Mouse (Mus musculus) myocyte (in vitro differentiated cells): ENCODE data around the gene Glg1. TPM values are rescaled to one million over a fixed set of nuclear protein-coding genes. Genes with fewer than 3 reads are reported as not detected.

Experiments used
- H3K27me3 ChIP-seq: one replicate; pipeline ENCODE4 v1.6.1; 2011; ENCODE audit not compliant: control insufficient read depth, insufficient read depth, insufficient read length
- H3K36me3 ChIP-seq: one replicate; pipeline ENCODE4 v1.6.1; 2011; ENCODE audit not compliant: control insufficient read depth, insufficient read depth
- H3K4me2 ChIP-seq: one replicate; pipeline ENCODE4 v1.6.1; 2011; ENCODE audit warnings: low read depth, control low read depth
- H3K4me3 ChIP-seq: one replicate; pipeline ENCODE4 v1.5.1; 2011; ENCODE audit warnings: mild to moderate bottlenecking, control low read depth, moderate library complexity
- H3K79me2 ChIP-seq: one replicate; pipeline ENCODE4 v1.6.1; 2011; ENCODE audit not compliant: control insufficient read depth, insufficient read depth
- H3ac ChIP-seq: one replicate; pipeline ENCODE4 v1.6.1; 2011; ENCODE audit not compliant: control insufficient read depth, insufficient read length
- CEBPB ChIP-seq: IDR thresholded peaks from 2 replicates; pipeline ENCODE4 v1.6.1; 2011; ENCODE audit warnings: mild to moderate bottlenecking, moderate library complexity; ENCODE audit not compliant: poor library complexity, insufficient read depth, severe bottlenecking
- E2F4 ChIP-seq: IDR thresholded peaks from one replicate; pipeline ENCODE4 v1.6.1; 2011; ENCODE audit warnings: mild to moderate bottlenecking, control low read depth, moderate library complexity; ENCODE audit not compliant: insufficient read depth
- MAX ChIP-seq: IDR thresholded peaks from one replicate; pipeline ENCODE4 v1.6.1; 2011; ENCODE audit warnings: low read depth, mild to moderate bottlenecking, control low read depth
- MYOD1 ChIP-seq, 3 experiments: IDR thresholded peaks; one replicate each; pipeline ENCODE4 v1.6.1; 2011; ENCODE audit warnings: control low read depth in 2 of 3, low read depth in 2 of 3, mild to moderate bottlenecking in 2 of 3, moderate library complexity in 1 of 3; ENCODE audit not compliant: insufficient read length in 2 of 3, control insufficient read depth in 1 of 3
- MYOG ChIP-seq, 3 experiments: IDR thresholded peaks; one replicate each; pipeline ENCODE4 v1.6.1; 2011; ENCODE audit warnings: control low read depth in 2 of 3, low read depth in 2 of 3, mild to moderate bottlenecking in 2 of 3; ENCODE audit not compliant: insufficient read length in 2 of 3, control insufficient read depth in 1 of 3, insufficient read depth in 1 of 3
- POLR2A ChIP-seq: IDR thresholded peaks from one replicate; pipeline ENCODE4 v1.6.1; 2011; ENCODE audit warnings: low read depth, mild to moderate bottlenecking, control low read depth, moderate library complexity; ENCODE audit not compliant: insufficient read length
- POLR2AphosphoS2 ChIP-seq: IDR thresholded peaks from one replicate; pipeline ENCODE4 v1.6.1; 2011; ENCODE audit warnings: low read depth, control low read depth; ENCODE audit not compliant: insufficient read length
- REST ChIP-seq: IDR thresholded peaks from one replicate; pipeline ENCODE4 v1.6.1; 2011; ENCODE audit warnings: mild to moderate bottlenecking, control low read depth, moderate library complexity; ENCODE audit not compliant: insufficient read depth, insufficient read length
- SRF ChIP-seq: IDR thresholded peaks from one replicate; pipeline ENCODE4 v1.6.1; 2011; ENCODE audit warnings: low read depth; ENCODE audit not compliant: control insufficient read depth, insufficient read length
- TCF12 ChIP-seq: IDR thresholded peaks from one replicate; pipeline ENCODE4 v1.6.1; 2011; ENCODE audit warnings: mild to moderate bottlenecking, control low read depth; ENCODE audit not compliant: poor library complexity, insufficient read depth, severe bottlenecking
- TCF3 ChIP-seq: IDR thresholded peaks from one replicate; pipeline ENCODE4 v1.6.1; 2011; ENCODE audit warnings: low read depth, control low read depth; ENCODE audit not compliant: insufficient read length
- USF1 ChIP-seq: IDR thresholded peaks from one replicate; pipeline ENCODE4 v1.6.1; 2011; ENCODE audit warnings: low read depth, mild to moderate bottlenecking, control low read depth, moderate library complexity
- polyA plus RNA-seq: library from polyadenylated mRNA; unstranded; fragments of >200 nt; fragmentation: generic; extraction: Trizol; gene quantifications from one replicate; pipeline ENCODE4 v1.2.1, GENCODE M21; 2012; ENCODE audit warnings: missing spikeins

Gene Glg1
- polyA plus RNA-seq, 1 experiment, result 39.1 TPM

DNA sequence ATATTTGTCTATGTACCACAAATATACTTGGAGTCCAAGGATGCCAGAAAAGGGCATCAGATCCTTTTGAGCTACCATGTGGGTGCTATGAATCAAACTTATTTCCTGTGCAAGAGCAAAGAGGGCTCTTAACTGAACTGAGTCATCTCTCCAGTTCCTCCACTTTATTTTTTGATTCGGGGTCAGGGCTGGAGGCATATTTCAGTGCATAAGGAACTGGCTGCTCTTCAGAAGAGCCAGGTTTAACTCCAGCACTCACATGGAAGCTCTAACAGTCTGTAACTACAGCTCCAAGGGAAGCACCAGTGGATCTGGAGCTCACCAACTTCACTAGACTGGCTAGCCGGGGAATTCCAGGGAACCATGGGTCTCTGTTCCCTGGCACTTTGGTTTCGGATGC, 21.7 kb downstream of the Glg1 start:
- TF ChIP-seq MYOD1 (IDR thresholded peaks at IDR 0.05; ENCODE audit: control insufficient read depth in 1 of 3, insufficient read length in 2 of 3, low read depth in 2 of 3) (no peak), TCF12 (no peak), E2F4 (no peak)
- H3K36me3 ChIP-seq, result no peaks in the 10 kb centered on the region
- H3K79me2 ChIP-seq, result peaks cover 71% of the 10 kb centered on the region
- no peak overlapping the region for H3ac ChIP-seq
- no peak overlapping the region for H3K4me3 ChIP-seq
- no peaks in the 10 kb centered on the region for H3K27me3 ChIP-seq
- H3K4me2 ChIP-seq, result peak overlapping the region; percentile 39

DNA sequence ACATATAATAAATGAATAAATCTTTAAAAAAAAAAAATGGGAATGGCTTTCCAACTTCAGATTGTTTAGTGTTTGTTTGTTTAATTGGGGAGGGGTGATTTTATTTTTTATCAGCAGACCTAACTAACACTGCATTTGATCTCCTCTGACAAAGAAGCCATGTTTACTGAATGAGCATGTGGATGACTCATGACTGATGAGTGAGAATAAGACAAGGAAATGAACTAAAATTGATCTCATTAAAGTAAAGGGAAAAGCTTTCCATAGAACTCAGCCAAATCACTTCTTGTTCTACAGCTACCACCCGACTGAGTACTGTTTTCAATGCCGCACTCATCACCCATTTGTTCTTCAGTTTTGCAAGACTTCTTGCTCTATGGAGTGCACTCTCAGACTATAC, 25.3 kb downstream of the Glg1 start:
- Histone ChIP-seq H3K4me2 (no peak overlapping the region), H3K27me3 (no peaks in the 10 kb centered on the region), H3K36me3 (no peaks in the 10 kb centered on the region), H3K4me3 (no peak overlapping the region), H3ac (no peak overlapping the region), H3K79me2 (peaks cover 55% of the 10 kb centered on the region)
- TF ChIP-seq MYOD1 (IDR thresholded peaks at IDR 0.05; ENCODE audit: control insufficient read depth in 1 of 3, insufficient read length in 2 of 3, low read depth in 2 of 3), result no peak
- TF ChIP-seq POLR2AphosphoS2, result no peak
- no peak for TF ChIP-seq USF1
- no peak for TF ChIP-seq CEBPB
- TF ChIP-seq REST, result no peak
- TF ChIP-seq SRF, result no peak
- no peak for TF ChIP-seq TCF12
- no peak for TF ChIP-seq E2F4
- no peak for TF ChIP-seq MYOG (IDR thresholded peaks at IDR 0.05; ENCODE audit: control insufficient read depth in 1 of 3, insufficient read depth in 1 of 3, insufficient read length in 2 of 3, low read depth in 2 of 3)
- no peak for TF ChIP-seq MAX
- TF ChIP-seq TCF3, result no peak
- no peak for TF ChIP-seq POLR2A

- Histone ChIP-seq H3K36me3 (no peaks in the 10 kb centered on the region), H3ac (no peak overlapping the region), H3K79me2 (peaks cover 48% of the 10 kb centered on the region)
These were observed 34.9 kb downstream of the Glg1 start for GRCm38 (mm10) chr8:111224153-111224552.

DNA sequence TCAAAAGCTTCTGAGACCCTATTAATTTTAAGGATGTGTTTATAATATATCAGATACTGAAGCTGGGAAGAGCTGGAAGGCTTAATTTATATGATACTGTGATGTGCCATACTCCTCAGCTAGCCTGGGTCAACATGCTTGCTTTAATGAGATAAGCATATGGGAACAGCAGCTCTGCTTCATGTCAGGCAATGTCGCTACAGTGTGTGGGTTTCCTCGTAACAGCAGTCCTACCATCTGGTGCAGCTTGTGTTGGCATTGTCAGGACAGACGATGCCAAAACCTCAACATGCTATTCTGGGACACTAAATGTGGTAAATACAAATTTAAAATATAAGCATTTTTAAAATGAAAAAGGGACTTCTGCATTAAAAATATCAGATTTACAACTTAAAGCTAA, 40.9 kb downstream of the Glg1 start:
- H3K79me2 ChIP-seq, result peaks cover 49% of the 10 kb centered on the region
- no peak overlapping the region for H3ac ChIP-seq
- TF ChIP-seq REST (no peak), MAX (no peak), MYOG (IDR thresholded peaks at IDR 0.05; ENCODE audit: control insufficient read depth in 1 of 3, insufficient read depth in 1 of 3, insufficient read length in 2 of 3, low read depth in 2 of 3) (peak in 1 of 3 experiments; percentile 27), POLR2AphosphoS2 (no peak), SRF (no peak), TCF3 (no peak), TCF12 (no peak), CEBPB (no peak), USF1 (no peak), MYOD1 (IDR thresholded peaks at IDR 0.05; ENCODE audit: control insufficient read depth in 1 of 3, insufficient read length in 2 of 3, low read depth in 2 of 3) (peak in 1 of 3 experiments; percentile 53)
- H3K4me2 ChIP-seq, result no peak overlapping the region
- no peaks in the 10 kb centered on the region for H3K27me3 ChIP-seq
- H3K36me3 ChIP-seq, result no peaks in the 10 kb centered on the region
- H3K4me3 ChIP-seq, result no peak overlapping the region

More at GRCm38 (mm10) chr8:111224153-111224552, 34.9 kb downstream of the Glg1 start:
- TF ChIP-seq POLR2AphosphoS2 (no peak), MYOG (IDR thresholded peaks at IDR 0.05; ENCODE audit: control insufficient read depth in 1 of 3, insufficient read depth in 1 of 3, insufficient read length in 2 of 3, low read depth in 2 of 3) (no peak), SRF (no peak), CEBPB (no peak), MYOD1 (IDR thresholded peaks at IDR 0.05; ENCODE audit: control insufficient read depth in 1 of 3, insufficient read length in 2 of 3, low read depth in 2 of 3) (no peak), MAX (no peak)
- no peak overlapping the region for H3K4me3 ChIP-seq
- no peak overlapping the region for H3K4me2 ChIP-seq
- H3K27me3 ChIP-seq, result no peaks in the 10 kb centered on the region

- H3ac ChIP-seq, result no peak overlapping the region
- no peak overlapping the region for H3K4me3 ChIP-seq
- H3K4me2 ChIP-seq, result no peak overlapping the region
- no peak for TF ChIP-seq SRF
- TF ChIP-seq USF1, result no peak
- no peak for TF ChIP-seq MYOG (IDR thresholded peaks at IDR 0.05; ENCODE audit: control insufficient read depth in 1 of 3, insufficient read depth in 1 of 3, insufficient read length in 2 of 3, low read depth in 2 of 3)
- no peak for TF ChIP-seq CEBPB
- TF ChIP-seq POLR2AphosphoS2, result no peak
- no peak for TF ChIP-seq REST
- no peak for TF ChIP-seq POLR2A
- TF ChIP-seq E2F4, result no peak
- TF ChIP-seq TCF3, result no peak
- peaks cover 48% of the 10 kb centered on the region for H3K79me2 ChIP-seq
- H3K27me3 ChIP-seq, result no peaks in the 10 kb centered on the region
- H3K36me3 ChIP-seq, result no peaks in the 10 kb centered on the region
These were observed 45.6 kb downstream of the Glg1 start for GRCm38 (mm10) chr8:111213406-111213805.
